Mouse (Mus musculus): ENCODE results near the gene Vwa1. TPM values are rescaled to one million over a fixed set of nuclear protein-coding genes. Genes with fewer than 3 reads are reported as not detected.
A peak's percentile ranks its signal among the peaks of the same experiment; 100 is the strongest.

Vwa1 gene
- 0.25 and 0.28 TPM in 2 replicates for polyA plus RNA-seq (2015; fragmentation: Nextera tagmentation; extraction: Ambion mirVana)

DNA sequence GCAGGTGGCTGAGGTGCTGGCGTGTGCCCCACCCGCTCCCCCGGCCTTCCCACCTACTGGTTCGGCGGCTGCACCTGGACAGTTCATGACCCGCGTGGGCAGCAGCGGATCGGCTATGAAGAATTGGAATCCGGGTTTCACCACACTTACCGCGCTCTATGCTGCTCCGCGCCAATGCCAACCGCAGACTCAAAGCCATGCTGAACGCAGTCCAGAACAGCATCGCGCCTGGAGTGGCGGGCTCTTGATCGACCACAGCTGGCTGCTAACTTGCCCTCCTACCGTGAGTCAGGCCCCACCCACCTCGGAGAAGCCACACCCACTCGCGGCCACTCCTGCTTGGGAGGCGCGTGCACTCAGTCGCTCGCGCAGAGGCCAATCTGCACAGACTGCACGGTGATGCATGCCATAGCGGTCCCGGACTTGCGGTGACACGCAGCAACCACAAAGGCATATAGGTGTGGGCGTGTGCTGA is at the start of gene Vwa1:
TSS of gene Vwa1 (minus strand) at position 419 of the 475 bp plus-strand sequence.
- H3K9ac ChIP-seq (replicated peaks), result no peak within 1 kb of the TSS
- under 1% methylated on average over 35 of the region's 35 CpGs for WGBS (ENCODE audit: insufficient replicate concordance)

GRCm38 (mm10) chr4:155823443-155823842 is 48.9 kb upstream of the Vwa1 start:
- 94% methylated on average over 16 of the region's 16 CpGs for WGBS (ENCODE audit: insufficient replicate concordance)
- no peak overlapping the region for H3K9ac ChIP-seq (replicated peaks)
- TF ChIP-seq CTCF (IDR thresholded peaks at IDR 0.05; ENCODE audit: low read depth) (no peak), EP300 (IDR thresholded peaks at IDR 0.05; ENCODE audit: low read depth) (no peak)
- no peak overlapping the region for H3K27ac ChIP-seq (ENCODE audit: low read depth)
- H3K36me3 ChIP-seq (replicated peaks; ENCODE audit: insufficient read depth, low read length), result peaks cover 80% of the 10 kb centered on the region
- no peak for ATAC-seq
- H3K4me2 ChIP-seq (ENCODE audit: low read depth, low read length), result no peak overlapping the region
- no peaks in the 10 kb centered on the region for H3K9me3 ChIP-seq (ENCODE audit: low read length)
- no peaks in the 10 kb centered on the region for H3K4me1 ChIP-seq (ENCODE audit: insufficient read depth)
- DNase-seq, result no peak
- H3K4me3 ChIP-seq (ENCODE audit: low read depth, low read length), result no peak overlapping the region
- no peaks in the 10 kb centered on the region for H3K27me3 ChIP-seq (ENCODE audit: insufficient read depth, low read length)

More for the DNA sequence above, at the start of gene Vwa1:
- peak; percentile 91 for DNase-seq
- ATAC-seq, result peak; percentile 59
- TF ChIP-seq CTCF (IDR thresholded peaks at IDR 0.05; ENCODE audit: low read depth), result no peak
- TF ChIP-seq EP300 (IDR thresholded peaks at IDR 0.05; ENCODE audit: low read depth), result no peak
- H3K4me2 ChIP-seq (ENCODE audit: low read depth, low read length), result peak within 1 kb of the TSS; percentile 71
- H3K4me1 ChIP-seq (ENCODE audit: insufficient read depth), result peaks cover 29% of the 10 kb centered on the region
- no peaks in the 10 kb centered on the region for H3K9me3 ChIP-seq (ENCODE audit: low read length)
- peak within 1 kb of the TSS; percentile 36 for H3K4me3 ChIP-seq (ENCODE audit: low read depth, low read length)
- H3K27ac ChIP-seq (ENCODE audit: low read depth), result no peak within 1 kb of the TSS
- peaks cover 25% of the 10 kb centered on the region for H3K27me3 ChIP-seq (ENCODE audit: insufficient read depth, low read length)
- no peaks in the 10 kb centered on the region for H3K36me3 ChIP-seq (replicated peaks; ENCODE audit: insufficient read depth, low read length)

DNA sequence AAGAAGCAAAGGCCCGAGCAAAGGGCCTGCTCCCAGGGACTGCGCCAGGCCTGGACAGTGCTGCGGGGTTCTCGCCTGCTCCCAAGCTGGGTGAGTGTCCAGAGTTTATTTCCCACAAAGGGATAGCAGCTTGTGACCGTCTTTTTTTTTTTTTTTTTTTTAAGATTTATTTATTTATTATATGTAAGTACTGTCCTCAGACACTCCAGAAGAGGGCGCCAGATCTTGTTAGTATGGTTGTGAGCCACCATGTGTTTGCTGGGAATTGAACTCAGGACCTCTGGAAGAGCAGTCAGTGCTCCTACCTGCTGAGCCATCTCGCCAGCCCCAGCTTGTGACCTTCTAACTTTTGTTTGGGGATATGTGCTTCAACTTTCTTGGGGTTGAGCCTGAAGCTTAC is 46.5 kb upstream of the Vwa1 start:
- ATAC-seq (no peak), DNase-seq (no peak)
- TF ChIP-seq EP300 (IDR thresholded peaks at IDR 0.05; ENCODE audit: low read depth) (no peak), CTCF (IDR thresholded peaks at IDR 0.05; ENCODE audit: low read depth) (peak; percentile 45; the same call in 1 of the 2 replicates)
- WGBS (ENCODE audit: insufficient replicate concordance), result 75% methylated on average over 7 of the region's 7 CpGs
- H3K27me3 ChIP-seq (ENCODE audit: insufficient read depth, low read length), result no peaks in the 10 kb centered on the region
- no peaks in the 10 kb centered on the region for H3K4me1 ChIP-seq (ENCODE audit: insufficient read depth)
- H3K36me3 ChIP-seq (replicated peaks; ENCODE audit: insufficient read depth, low read length), result peaks cover 94% of the 10 kb centered on the region
- H3K4me3 ChIP-seq (ENCODE audit: low read depth, low read length), result no peak overlapping the region
- H3K9ac ChIP-seq (replicated peaks), result no peak overlapping the region
- no peak overlapping the region for H3K27ac ChIP-seq (ENCODE audit: low read depth)
- no peak overlapping the region for H3K4me2 ChIP-seq (ENCODE audit: low read depth, low read length)
- no peaks in the 10 kb centered on the region for H3K9me3 ChIP-seq (ENCODE audit: low read length)

GRCm38 (mm10) chr4:155817533-155817932 is 43.0 kb upstream of the Vwa1 start:
- no peak overlapping the region for H3K4me3 ChIP-seq (ENCODE audit: low read depth, low read length)
- H3K9me3 ChIP-seq (ENCODE audit: low read length), result no peaks in the 10 kb centered on the region
- no peak overlapping the region for H3K4me2 ChIP-seq (ENCODE audit: low read depth, low read length)
- ATAC-seq (no peak), DNase-seq (no peak)
- 75% methylated on average over 4 of the region's 4 CpGs for WGBS (ENCODE audit: insufficient replicate concordance)
- peaks cover 87% of the 10 kb centered on the region for H3K36me3 ChIP-seq (replicated peaks; ENCODE audit: insufficient read depth, low read length)
- no peak overlapping the region for H3K27ac ChIP-seq (ENCODE audit: low read depth)
- H3K9ac ChIP-seq (replicated peaks), result no peak overlapping the region
- peaks cover 13% of the 10 kb centered on the region for H3K4me1 ChIP-seq (ENCODE audit: insufficient read depth)
- no peak for TF ChIP-seq CTCF (IDR thresholded peaks at IDR 0.05; ENCODE audit: low read depth)
- TF ChIP-seq EP300 (IDR thresholded peaks at IDR 0.05; ENCODE audit: low read depth), result no peak
- no peaks in the 10 kb centered on the region for H3K27me3 ChIP-seq (ENCODE audit: insufficient read depth, low read length)

DNA sequence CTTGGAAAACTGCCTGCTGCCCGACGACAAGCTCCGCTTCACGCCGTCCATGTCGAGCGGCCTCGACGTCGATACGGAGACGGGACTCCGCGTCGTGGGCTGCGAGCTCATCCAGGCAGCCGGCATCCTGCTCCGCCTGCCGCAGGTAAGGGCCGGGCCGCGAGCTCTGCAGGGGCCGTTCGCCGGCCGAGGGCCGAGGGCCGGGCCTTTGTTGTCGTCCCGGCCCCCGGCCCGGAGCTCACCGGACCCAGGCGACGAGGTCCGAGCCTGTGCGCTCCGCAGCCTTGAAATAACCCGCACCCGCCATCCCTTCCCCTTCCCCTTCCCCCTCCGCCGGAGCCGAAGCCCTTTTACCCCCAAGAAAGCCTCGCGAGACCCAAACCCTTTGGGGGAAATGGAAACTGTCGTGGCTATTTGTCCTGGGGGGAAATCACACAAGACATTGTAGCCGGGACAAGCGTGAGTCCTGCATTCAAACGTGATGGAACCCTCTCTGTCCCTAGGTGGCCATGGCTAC is 38.2 kb upstream of the Vwa1 start:
- H3K4me3 ChIP-seq (ENCODE audit: low read depth, low read length), result peak overlapping the region; percentile 100
- ATAC-seq (peak; percentile 38), DNase-seq (peak; percentile 63)
- TF ChIP-seq EP300 (IDR thresholded peaks at IDR 0.05; ENCODE audit: low read depth) (no peak), CTCF (IDR thresholded peaks at IDR 0.05; ENCODE audit: low read depth) (no peak)
- peaks cover 75% of the 10 kb centered on the region for H3K36me3 ChIP-seq (replicated peaks; ENCODE audit: insufficient read depth, low read length)
- H3K27me3 ChIP-seq (ENCODE audit: insufficient read depth, low read length), result no peaks in the 10 kb centered on the region
- peaks cover 22% of the 10 kb centered on the region for H3K4me1 ChIP-seq (ENCODE audit: insufficient read depth)
- peak overlapping the region; percentile 95 for H3K27ac ChIP-seq (ENCODE audit: low read depth)
- H3K9ac ChIP-seq (replicated peaks), result peak overlapping the region; percentile 100
- no peaks in the 10 kb centered on the region for H3K9me3 ChIP-seq (ENCODE audit: low read length)
- peak overlapping the region; percentile 95 for H3K4me2 ChIP-seq (ENCODE audit: low read depth, low read length)
- WGBS (ENCODE audit: insufficient replicate concordance), result under 1% methylated on average over 49 of the region's 49 CpGs

DNA sequence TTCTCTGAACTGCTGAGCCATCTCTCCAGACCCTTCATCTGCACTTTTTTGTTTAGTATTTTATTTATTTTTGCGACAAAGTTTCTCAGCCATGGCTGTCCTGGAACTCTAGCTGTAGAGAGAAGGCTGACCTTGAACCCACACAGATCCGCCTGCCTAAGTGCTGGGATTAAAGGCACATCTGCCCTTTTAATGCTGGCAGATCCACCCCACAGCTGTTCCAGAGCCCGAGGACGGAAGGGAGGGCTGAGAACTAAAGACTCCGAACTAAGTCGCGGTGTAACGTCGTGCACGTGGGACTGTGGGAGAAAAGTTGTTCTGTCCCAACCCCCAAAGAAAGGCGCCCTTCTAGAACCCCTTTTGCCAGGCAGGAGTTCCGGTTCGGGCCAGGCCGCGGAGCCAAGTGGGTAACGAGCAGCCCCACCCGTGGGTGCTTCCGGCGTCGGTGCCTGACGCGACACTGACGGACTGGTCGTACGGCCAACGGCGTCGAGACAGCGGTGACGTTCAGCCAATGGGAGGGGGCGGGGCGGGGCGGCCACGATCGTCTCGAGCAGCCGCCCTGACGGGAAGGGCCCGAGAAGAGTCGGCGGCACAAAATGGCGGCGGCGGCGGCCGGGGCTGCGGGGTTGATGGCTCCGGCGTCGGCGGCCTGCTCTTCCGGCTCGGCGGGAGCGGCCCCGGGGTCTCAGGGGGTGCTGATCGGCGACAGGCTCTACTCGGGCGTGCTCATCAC is 37.6 kb upstream of the Vwa1 start, which contains the start of gene Ccnl2:
TSS of gene Ccnl2 (plus strand) at position 561 of the 736 bp plus-strand sequence.
- under 1% methylated on average over 50 of the region's 60 CpGs for WGBS (ENCODE audit: insufficient replicate concordance)
- TF ChIP-seq EP300 (IDR thresholded peaks at IDR 0.05; ENCODE audit: low read depth) (peak; percentile 26; the same call in 1 of the 2 replicates), CTCF (IDR thresholded peaks at IDR 0.05; ENCODE audit: low read depth) (no peak)
- peak within 1 kb of the TSS; percentile 96 for H3K27ac ChIP-seq (ENCODE audit: low read depth)
- peak within 1 kb of the TSS; percentile 95 for H3K4me2 ChIP-seq (ENCODE audit: low read depth, low read length)
- ATAC-seq (peak; percentile 99), DNase-seq (peak; percentile 98)
- H3K27me3 ChIP-seq (ENCODE audit: insufficient read depth, low read length), result no peaks in the 10 kb centered on the region
- H3K4me3 ChIP-seq (ENCODE audit: low read depth, low read length), result peak within 1 kb of the TSS; percentile 100
- peak within 1 kb of the TSS; percentile 100 for H3K9ac ChIP-seq (replicated peaks)
- peaks cover 75% of the 10 kb centered on the region for H3K36me3 ChIP-seq (replicated peaks; ENCODE audit: insufficient read depth, low read length)
- peaks cover 22% of the 10 kb centered on the region for H3K4me1 ChIP-seq (ENCODE audit: insufficient read depth)
- no peaks in the 10 kb centered on the region for H3K9me3 ChIP-seq (ENCODE audit: low read length)

All from liver, postnatal 0 days (tissue).